20 mouse cellular contexts compared by ENCODE assay signal in the genomic region with DNA sequence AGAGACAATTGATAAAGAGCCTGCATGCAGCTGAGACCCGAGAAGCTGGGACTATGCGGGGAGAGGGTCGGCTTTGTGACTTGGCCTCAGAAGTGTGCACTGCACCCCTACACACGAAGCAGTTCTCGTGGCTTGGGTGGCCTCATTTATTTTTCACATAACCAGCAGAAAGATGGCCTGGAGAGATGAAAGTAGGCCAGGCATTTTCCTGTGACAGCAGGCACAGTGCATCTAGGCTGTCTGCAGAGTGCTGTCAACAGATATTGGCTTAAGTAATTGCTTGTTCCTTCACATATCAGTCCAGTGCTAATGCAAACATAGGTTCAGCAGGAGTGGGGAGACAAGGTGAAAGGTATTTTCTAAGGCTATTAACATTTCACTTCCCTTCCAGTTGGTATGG.
A peak's percentile ranks its signal among the peaks of the same experiment; 100 is the strongest.
DNase-seq lines count a peak whose midpoint lies in the region; ATAC-seq and TF ChIP-seq lines count a peak whose summit lies in the region.
"Had no signal": no experiment of that assay in that cellular context is flagged by ENCODE, and none has a peak within 500 bp of the region (broad histone marks: within the 10 kb centered on the region; RNA-seq: fewer than 3 reads in every experiment).

No protein-coding gene starts in this region.

- no peaks in the 10 kb centered on the region for H3K36me3 ChIP-seq in hindbrain, postnatal 0 days (ENCODE audit: insufficient read depth, low read length)
- H3K36me3 ChIP-seq in hindbrain, embryonic 14.5 days (replicated peaks; ENCODE audit: control insufficient read depth, insufficient read depth) = no peaks in the 10 kb centered on the region
- H3K36me3 ChIP-seq: heart, embryonic 13.5 days; hindbrain, embryonic 15.5 days; lung, embryonic 15.5 days; midbrain, embryonic 12.5 days had no signal

- no peak overlapping the region for H3K27ac ChIP-seq in hindbrain, postnatal 0 days
- H3K27ac ChIP-seq in hindbrain, embryonic 14.5 days = no peak overlapping the region
- H3K27ac ChIP-seq: heart, embryonic 13.5 days; hindbrain, embryonic 15.5 days; liver, embryonic 14.5 days; lung, embryonic 15.5 days; macrophage; midbrain, embryonic 12.5 days had no signal

- no peaks in the 10 kb centered on the region for H3K4me1 ChIP-seq in hindbrain, postnatal 0 days (ENCODE audit: insufficient read depth, low read length)
- 0 out of 2 replicates have a peak, but pooled peaks cover 4% of the 10 kb centered on the region for H3K4me1 ChIP-seq in hindbrain, embryonic 14.5 days (replicated peaks; ENCODE audit: control insufficient read depth, insufficient read depth, low read length)
- H3K4me1 ChIP-seq: heart, embryonic 13.5 days; lung, embryonic 15.5 days; midbrain, embryonic 12.5 days had no signal

- DNase-seq in cerebellum, postnatal 4 days (ENCODE audit: low spot score in 2 of 2) = no peak
- no peak for DNase-seq in hindbrain, postnatal 0 days (ENCODE audit: low spot score)
- DNase-seq in hindbrain, embryonic 14.5 days (ENCODE audit: low spot score) = no peak
- DNase-seq in cerebellum, adult 8-10 months = peak; percentile 5
- peak; percentile 14 for DNase-seq in retina, embryonic 14.5 days (ENCODE audit: low spot score)
- no peak for DNase-seq in kidney, postnatal 25 days
- no peak for DNase-seq in right cerebral cortex, adult 2 months (ENCODE audit: low spot score in 2 of 2)
- DNase-seq: adrenal gland, adult 2 months; gastrocnemius, postnatal 10 days; heart, adult 18-20 months; layer of hippocampus, postnatal 36 days; thymus, postnatal 14 days had no signal

- TF ChIP-seq CTCF in hindbrain, postnatal 0 days (IDR thresholded peaks at IDR 0.05; ENCODE audit: low read depth) = no peak

- peak; percentile 80 for ATAC-seq in cerebellum, adult (ENCODE audit: insufficient number of reproducible peaks, low FRiP score, low TSS enrichment)
- ATAC-seq in hindbrain, postnatal 0 days = 0 out of 2 replicates have a peak, but pooled peaks have one; percentile 32
- no peak for ATAC-seq in hindbrain, embryonic 14.5 days (ENCODE audit: low FRiP score)
- ATAC-seq: intestine, postnatal 0 days had no signal

- no peak overlapping the region for H3K9ac ChIP-seq in hindbrain, postnatal 0 days (replicated peaks; ENCODE audit: low read length)
- no peak overlapping the region for H3K9ac ChIP-seq in hindbrain, embryonic 14.5 days
- H3K9ac ChIP-seq: heart, embryonic 13.5 days; hindbrain, embryonic 15.5 days; liver, embryonic 14.5 days; lung, embryonic 15.5 days; midbrain, embryonic 12.5 days had no signal

- H3K9me3 ChIP-seq in hindbrain, postnatal 0 days (ENCODE audit: low read length) = no peaks in the 10 kb centered on the region
- no peaks in the 10 kb centered on the region for H3K9me3 ChIP-seq in hindbrain, embryonic 14.5 days (ENCODE audit: control insufficient read depth, low read length)
- H3K9me3 ChIP-seq: heart, embryonic 13.5 days; hindbrain, embryonic 15.5 days; lung, embryonic 15.5 days; midbrain, embryonic 12.5 days had no signal

- H3K27me3 ChIP-seq in hindbrain, postnatal 0 days (ENCODE audit: insufficient read depth, low read length) = no peaks in the 10 kb centered on the region
- no peaks in the 10 kb centered on the region for H3K27me3 ChIP-seq in hindbrain, embryonic 14.5 days (ENCODE audit: control insufficient read depth, insufficient read depth, low read length)
- H3K27me3 ChIP-seq: heart, embryonic 13.5 days; hindbrain, embryonic 15.5 days; lung, embryonic 15.5 days; midbrain, embryonic 12.5 days had no signal

- no peak overlapping the region for H3K4me2 ChIP-seq in hindbrain, postnatal 0 days (ENCODE audit: low read depth, low read length)
- no peak overlapping the region for H3K4me2 ChIP-seq in hindbrain, embryonic 14.5 days (replicated peaks)
- H3K4me2 ChIP-seq: heart, embryonic 13.5 days; hindbrain, embryonic 15.5 days; lung, embryonic 15.5 days; midbrain, embryonic 12.5 days had no signal

- H3K4me3 ChIP-seq in hindbrain, postnatal 0 days (ENCODE audit: low read length) = no peak overlapping the region
- H3K4me3 ChIP-seq in hindbrain, embryonic 14.5 days (replicated peaks; ENCODE audit: low read length) = no peak overlapping the region
- H3K4me3 ChIP-seq: heart, embryonic 13.5 days; hindbrain, embryonic 15.5 days; lung, embryonic 15.5 days; midbrain, embryonic 12.5 days had no signal

- WGBS in hindbrain, postnatal 0 days = 41% methylated on average over 5 of the region's 5 CpGs
- WGBS in hindbrain, embryonic 14.5 days = 48% methylated on average over 5 of the region's 5 CpGs

Comparison
In these comparisons a context has a peak if more than half of its experiments do, and no peak if none do; other contexts are left out.
1. DNase-seq: peak in cerebellum, adult 8-10 months (single experiment) and retina, embryonic 14.5 days (single experiment); none in cerebellum, postnatal 4 days (0 of 2), hindbrain, postnatal 0 days (single experiment), hindbrain, embryonic 14.5 days (single experiment), kidney, postnatal 25 days (0 of 2) and right cerebral cortex, adult 2 months (0 of 2).